In the genomic region with DNA sequence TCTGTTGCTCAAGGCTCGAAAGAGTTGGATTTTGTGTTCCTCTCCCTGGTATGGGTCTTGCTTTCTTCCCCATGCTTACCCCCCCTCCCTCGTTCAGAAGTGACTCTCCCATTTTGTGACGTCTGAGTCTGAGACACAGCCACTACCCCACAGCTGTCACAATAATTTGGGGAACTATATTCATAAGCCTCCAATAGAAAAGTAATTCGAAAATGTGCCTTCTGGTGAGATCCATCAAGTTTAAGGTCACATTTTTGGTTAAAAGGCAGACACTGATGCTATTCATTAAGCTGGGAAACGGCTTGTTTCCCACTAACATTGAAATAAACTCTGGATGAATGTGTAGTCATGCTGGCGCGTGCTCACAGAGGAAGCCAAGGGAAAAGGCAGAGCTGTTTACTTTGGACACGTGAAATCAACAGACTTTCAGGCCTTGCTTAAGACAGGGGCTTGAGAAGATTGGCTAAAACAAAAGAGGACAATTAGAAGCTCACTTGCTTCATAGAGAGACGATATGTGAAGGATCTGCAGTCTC, we compare ENCODE assay signal across 15 mouse cellular contexts.
DNase-seq lines count a peak whose midpoint lies in the region; ATAC-seq and TF ChIP-seq lines count a peak whose summit lies in the region.
"Had no signal": no experiment of that assay in that cellular context is flagged by ENCODE, and none has a peak within 500 bp of the region (broad histone marks: within the 10 kb centered on the region; RNA-seq: fewer than 3 reads in every experiment).

No protein-coding gene starts in this region.

- H3K27me3 ChIP-seq in kidney, embryonic 15.5 days: no peaks in the 10 kb centered on the region
- H3K27me3 ChIP-seq in myocyte (ENCODE audit: control insufficient read depth, insufficient read depth, insufficient read length): no peaks in the 10 kb centered on the region
- H3K27me3 ChIP-seq in hindbrain, embryonic 12.5 days: peaks cover 5% of the 10 kb centered on the region; the same call in 1 of the 2 replicates

- no peak overlapping the region for H3K4me3 ChIP-seq in kidney, embryonic 15.5 days (replicated peaks)
- H3K4me3 ChIP-seq in myocyte: no peak overlapping the region
- H3K4me3 ChIP-seq in hindbrain, embryonic 12.5 days: no peak overlapping the region
- H3K4me3 ChIP-seq: limb, embryonic 13.5 days; midbrain, embryonic 13.5 days; neural tube, embryonic 13.5 days had no signal

- H3ac ChIP-seq in myocyte (ENCODE audit: control insufficient read depth, insufficient read length): no peak overlapping the region

- H3K79me2 ChIP-seq in myocyte (ENCODE audit: control insufficient read depth, insufficient read depth): no peaks in the 10 kb centered on the region

- H3K27ac ChIP-seq in kidney, embryonic 15.5 days: peak overlapping the region; percentile 95
- H3K27ac ChIP-seq in hindbrain, embryonic 12.5 days: no peak overlapping the region
- H3K27ac ChIP-seq: limb, embryonic 13.5 days; midbrain, embryonic 13.5 days; neural tube, embryonic 13.5 days had no signal

- WGBS in kidney, embryonic 15.5 days: 51% methylated on average over 9 of the region's 9 CpGs
- WGBS in hindbrain, embryonic 12.5 days: 58% methylated on average over 9 of the region's 9 CpGs

- no peak for TF ChIP-seq POLR2A in myocyte (IDR thresholded peaks at IDR 0.05; ENCODE audit: insufficient read length, low read depth)

- no peaks in the 10 kb centered on the region for H3K36me3 ChIP-seq in kidney, embryonic 15.5 days
- no peaks in the 10 kb centered on the region for H3K36me3 ChIP-seq in myocyte (ENCODE audit: control insufficient read depth, insufficient read depth)
- no peaks in the 10 kb centered on the region for H3K36me3 ChIP-seq in hindbrain, embryonic 12.5 days
- H3K36me3 ChIP-seq: limb, embryonic 13.5 days; midbrain, embryonic 13.5 days; neural tube, embryonic 13.5 days had no signal

- peaks cover 62% of the 10 kb centered on the region for H3K4me1 ChIP-seq in kidney, embryonic 15.5 days
- peaks cover 11% of the 10 kb centered on the region for H3K4me1 ChIP-seq in hindbrain, embryonic 12.5 days

- H3K9me3 ChIP-seq in kidney, embryonic 15.5 days (replicated peaks): no peaks in the 10 kb centered on the region
- no peaks in the 10 kb centered on the region for H3K9me3 ChIP-seq in hindbrain, embryonic 12.5 days (replicated peaks)
- H3K9me3 ChIP-seq: limb, embryonic 13.5 days; midbrain, embryonic 13.5 days; neural tube, embryonic 13.5 days had no signal

- no peak for ATAC-seq in kidney, embryonic 15.5 days (replicated peaks; ENCODE audit: low FRiP score)
- peak; percentile 42; the same call in 1 of the 2 replicates for ATAC-seq in granulocyte monocyte progenitor cell, adult 5-6 weeks (replicated peaks; ENCODE audit: poor library complexity, severe bottlenecking)
- ATAC-seq in hindbrain, embryonic 12.5 days (ENCODE audit: low FRiP score): no peak
- ATAC-seq: forebrain, embryonic 14.5 days; midbrain, embryonic 13.5 days had no signal

- no peak overlapping the region for H3K4me2 ChIP-seq in kidney, embryonic 15.5 days
- peak overlapping the region; percentile 74 for H3K4me2 ChIP-seq in myocyte (ENCODE audit: low read depth)
- H3K4me2 ChIP-seq in hindbrain, embryonic 12.5 days (replicated peaks): no peak overlapping the region
- H3K4me2 ChIP-seq: limb, embryonic 13.5 days; midbrain, embryonic 13.5 days; neural tube, embryonic 13.5 days had no signal

- no peak for DNase-seq in kidney, adult 18-20 months
- DNase-seq in adipocyte (ENCODE audit: low spot score): peak; percentile 86
- no peak for DNase-seq in gastrocnemius, adult 18-20 months (ENCODE audit: low spot score)
- DNase-seq: cerebellum, adult 18-20 months; gastrocnemius, postnatal 36 days; layer of hippocampus, postnatal 36 days; lung, postnatal 10 days had no signal

- H3K9ac ChIP-seq in kidney, embryonic 15.5 days: no peak overlapping the region
- no peak overlapping the region for H3K9ac ChIP-seq in hindbrain, embryonic 12.5 days
- H3K9ac ChIP-seq: limb, embryonic 13.5 days; midbrain, embryonic 13.5 days; neural tube, embryonic 13.5 days had no signal

TF ChIP-seq in myocyte, 11 proteins besides CTCF, POLR2A, EP300 and RAD21:
- TF ChIP-seq MYOG (IDR thresholded peaks at IDR 0.05; ENCODE audit: control insufficient read depth in 1 of 3, insufficient read depth in 1 of 3, insufficient read length in 2 of 3, low read depth in 2 of 3) (no peak), SRF (IDR thresholded peaks at IDR 0.05; ENCODE audit: control insufficient read depth, insufficient read length, low read depth) (no peak), USF1 (IDR thresholded peaks at IDR 0.05; ENCODE audit: low read depth) (no peak), TCF12 (IDR thresholded peaks at IDR 0.05; ENCODE audit: insufficient read depth, poor library complexity, severe bottlenecking) (no peak), POLR2AphosphoS2 (IDR thresholded peaks at IDR 0.05; ENCODE audit: insufficient read length, low read depth) (no peak), CEBPB (IDR thresholded peaks at IDR 0.05; ENCODE audit: insufficient read depth, poor library complexity, severe bottlenecking) (no peak), MAX (IDR thresholded peaks at IDR 0.05; ENCODE audit: low read depth) (no peak), E2F4 (IDR thresholded peaks at IDR 0.05; ENCODE audit: insufficient read depth) (no peak), TCF3 (IDR thresholded peaks at IDR 0.05; ENCODE audit: insufficient read length, low read depth) (no peak), MYOD1 (IDR thresholded peaks at IDR 0.05; ENCODE audit: control insufficient read depth in 1 of 3, insufficient read length in 2 of 3, low read depth in 2 of 3) (no peak), REST (IDR thresholded peaks at IDR 0.05; ENCODE audit: insufficient read depth, insufficient read length) (no peak)
TF ChIP-seq in myocyte: peak in this region for 0.
